Mouse (Mus musculus): ENCODE measurements at regions not wholly inside any gene's neighbourhood (a gene's known extent, or its start where the extent isn't known, plus 50 kb on each side); places are given as distances from the start of the nearest gene placed in this dataset.

- TF ChIP-seq CTCF (IDR thresholded peaks at IDR 0.05; ENCODE audit: insufficient read depth, low read depth, low read length), result no peak
- TF ChIP-seq POLR2A (IDR thresholded peaks at IDR 0.05; ENCODE audit: insufficient read depth, low read depth, low read length), result no peak
These were observed 90.6 kb downstream of the Pcdh18 start for GRCm38 (mm10) chr3:49666516-49666915.

Measured in olfactory bulb, adult 2 months (tissue).